Mouse (Mus musculus) cortical plate, adult 2 months (tissue): Measurements from ENCODE around the gene Rangap1.
A peak's percentile ranks its signal among the peaks of the same experiment; 100 is the strongest.

Experiments used
- CTCF ChIP-seq: fragments of 200-500 bp; IDR thresholded peaks from 2 replicates; pipeline ENCODE4 v1.5.1; 2011; ENCODE audit warnings: mild to moderate bottlenecking, control low read depth, low read length; ENCODE audit not compliant: insufficient read depth; ENCODE audit errors: extremely low read depth
- POLR2A ChIP-seq: fragments of 200-500 bp; IDR thresholded peaks from 2 replicates; pipeline ENCODE4 v1.6.1; 2011; ENCODE audit warnings: mild to moderate bottlenecking, low read length, control low read depth; ENCODE audit not compliant: insufficient read depth; ENCODE audit errors: extremely low read depth

DNA sequence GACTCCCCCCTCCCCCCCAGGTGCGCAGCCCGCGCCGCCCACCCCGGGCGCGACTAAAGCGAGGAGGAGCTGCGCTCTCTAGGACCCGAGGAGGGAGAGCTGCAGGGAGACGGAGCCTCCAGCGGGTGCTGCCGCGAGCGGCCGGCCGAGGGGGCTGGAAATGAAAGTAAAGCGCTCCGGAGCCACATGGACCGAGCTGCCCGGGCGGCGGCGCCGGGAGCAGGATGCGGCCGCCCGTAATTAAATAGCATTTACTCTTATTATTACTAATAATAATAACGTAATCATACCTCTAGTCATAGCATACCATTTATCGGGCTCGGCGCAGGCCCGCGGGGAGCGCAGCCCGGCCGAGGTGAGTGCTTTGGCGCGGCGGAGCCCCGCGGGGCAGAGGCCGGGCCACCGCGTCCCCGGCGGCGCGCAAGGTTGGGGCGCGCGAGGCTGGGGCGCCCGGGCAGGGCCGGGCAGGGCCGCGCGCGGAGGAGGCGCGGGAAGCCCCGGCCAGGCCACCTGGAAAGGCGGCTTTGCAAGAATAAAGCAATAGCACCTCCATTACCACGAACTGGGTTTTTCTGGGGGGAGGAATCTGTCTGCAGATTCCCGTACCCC, at the start of gene Rangap1, which contains the start of gene Zc3h7b:
- TF ChIP-seq CTCF (no peak), POLR2A (peak; percentile 53)
